Mouse (Mus musculus): Measurements from ENCODE around the gene BC029722.

DNA sequence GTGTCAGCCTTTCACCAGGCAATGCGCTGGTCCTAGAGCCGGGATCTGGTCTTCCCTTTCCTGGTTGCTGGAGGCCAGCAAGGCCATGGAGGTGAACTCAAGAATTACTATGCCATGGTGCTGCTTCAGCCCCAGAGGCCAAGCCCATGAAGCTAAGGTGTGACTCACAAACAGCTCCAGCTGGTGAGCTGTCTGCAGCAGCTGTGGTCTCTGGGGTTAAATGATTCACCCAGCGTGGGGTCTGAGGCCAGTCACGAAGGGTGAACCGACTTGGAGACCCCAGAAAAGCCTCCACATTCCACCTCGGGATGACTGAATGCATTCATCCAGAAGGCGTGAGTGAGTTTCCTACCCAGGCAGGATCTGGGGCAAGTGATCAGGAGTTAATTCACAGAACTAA lies 30.9 kb upstream of the BC029722 start:
- no peak for TF ChIP-seq CTCF (IDR thresholded peaks at IDR 0.05; ENCODE audit: low read depth, low read length)
- no peak for TF ChIP-seq POLR2A (IDR thresholded peaks at IDR 0.05; ENCODE audit: extremely low read depth, insufficient read depth, low read length)

All from liver, adult 2 months (tissue).